Mouse (Mus musculus) ovary, postnatal 10 days (tissue): Measurements from ENCODE around the gene Ddx18.

Experiments
- DNase-seq: peaks from one replicate; pipeline ENCODE4 v3.0.0; 2022; ENCODE audit warnings: low spot score

Gene Ddx18

GRCm38 (mm10) chr1:121527061-121527460 is 40.7 kb downstream of the Ddx18 start:
- DNase-seq = no peak

- DNase-seq = no peak
Observed at GRCm38 (mm10) chr1:121518609-121519008, 49.2 kb downstream of the Ddx18 start.

- DNase-seq = no peak
Observed at GRCm38 (mm10) chr1:121511966-121512365, 55.8 kb downstream of the Ddx18 start.

- DNase-seq = no peak
Observed at GRCm38 (mm10) chr1:121511186-121511585, 56.6 kb downstream of the Ddx18 start.

GRCm38 (mm10) chr1:121510420-121511140 is 57.2 kb downstream of the Ddx18 start:
- no peak for DNase-seq

GRCm38 (mm10) chr1:121508729-121509128 is 59.1 kb downstream of the Ddx18 start:
- no peak for DNase-seq
